Mouse (Mus musculus) gastrocnemius, postnatal 25 days (tissue): ENCODE measurements around the gene Itga6. TPM values are rescaled to one million over a fixed set of nuclear protein-coding genes. Genes with fewer than 3 reads are reported as not detected.
A peak's percentile ranks its signal among the peaks of the same experiment; 100 is the strongest.

Experiments
- DNase-seq: peaks from one replicate; pipeline ENCODE4 v3.0.0; 2022
- total RNA-seq, 2 experiments: library from RNA; stranded (reverse); gene quantifications; 1 replicate in 1 of 2; 2 replicates in 1 of 2; pipeline ENCODE4 v1.2.3; 2021

Itga6 gene
- total RNA-seq, 2 experiments from 2014 or later: 14.7 to 21.9 TPM

DNA sequence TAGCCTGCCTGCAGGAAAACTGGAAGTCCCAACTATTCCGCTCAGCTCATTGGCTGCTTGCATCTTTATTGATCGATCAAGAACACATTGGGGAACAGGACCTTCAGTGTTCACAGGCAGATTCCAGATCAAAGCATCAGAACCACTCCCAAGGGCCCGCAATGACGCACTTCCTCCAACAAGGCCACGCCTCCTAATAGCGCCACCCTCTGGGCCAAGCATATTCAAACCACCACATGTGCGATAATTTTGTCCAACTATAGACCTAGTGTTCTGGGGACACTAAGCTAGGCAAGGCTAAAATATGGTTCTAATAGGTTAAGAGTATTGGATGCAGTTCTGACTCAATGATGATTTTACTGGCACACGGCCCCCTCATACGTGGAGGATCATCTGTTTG is 15.7 kb downstream of the Itga6 start:
- DNase-seq: no peak

DNA sequence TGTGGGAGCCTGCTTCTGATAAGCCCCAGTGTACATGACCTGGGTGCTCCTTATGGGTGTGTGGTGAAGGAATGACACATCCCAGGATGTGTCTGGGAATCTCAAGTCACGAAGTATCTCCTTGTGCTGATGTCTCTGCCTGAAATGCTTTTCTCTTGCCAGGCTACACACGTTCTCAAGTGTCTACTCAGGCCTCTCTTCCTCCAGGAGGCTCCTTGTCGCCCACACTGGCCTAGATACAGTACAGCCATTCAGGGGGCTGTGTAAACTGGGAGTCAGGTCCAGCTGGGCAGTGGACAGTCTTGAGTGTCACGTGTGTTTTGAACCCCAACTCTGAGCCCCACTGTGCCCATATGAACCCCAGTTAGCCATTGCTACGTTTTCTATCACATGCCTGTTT is 19.1 kb downstream of the Itga6 start:
- DNase-seq: no peak

DNA sequence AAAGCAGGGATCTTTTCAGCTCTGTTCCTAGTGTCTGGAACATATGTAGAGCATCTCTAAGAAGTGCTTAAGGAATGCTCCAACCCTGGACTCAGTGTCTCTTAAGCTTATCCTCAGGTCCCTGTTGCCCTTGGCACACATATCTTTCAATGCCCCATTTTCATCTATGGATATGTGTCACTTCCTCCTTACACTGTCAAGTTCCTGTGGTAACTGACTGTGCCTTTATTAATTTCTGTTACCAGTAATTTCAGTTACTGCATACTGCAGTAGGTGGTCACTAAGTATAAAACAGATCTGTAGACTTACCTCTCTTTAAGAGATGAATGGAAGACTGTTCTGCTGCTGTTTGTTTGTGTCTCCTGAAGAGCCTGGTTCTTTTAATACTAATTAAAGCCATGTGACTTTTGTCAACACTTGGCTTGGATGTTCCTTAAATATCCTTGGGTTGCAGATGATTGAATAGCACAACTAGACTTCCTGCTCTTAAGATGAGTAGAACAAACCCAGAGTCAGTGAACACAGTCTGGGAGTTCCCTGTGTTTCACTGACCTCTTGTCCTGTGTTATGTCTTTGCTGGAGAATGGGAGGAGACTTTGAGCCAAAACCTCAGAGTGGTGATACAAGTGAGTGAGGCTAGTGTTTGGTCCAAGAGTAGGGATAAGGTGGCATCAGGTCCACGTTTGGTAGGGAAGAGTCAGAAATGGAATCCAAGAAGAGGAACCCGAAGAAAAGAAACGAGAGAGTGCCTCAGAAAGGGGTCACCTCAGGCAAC is 19.7 kb downstream of the Itga6 start:
- no peak for DNase-seq

DNA sequence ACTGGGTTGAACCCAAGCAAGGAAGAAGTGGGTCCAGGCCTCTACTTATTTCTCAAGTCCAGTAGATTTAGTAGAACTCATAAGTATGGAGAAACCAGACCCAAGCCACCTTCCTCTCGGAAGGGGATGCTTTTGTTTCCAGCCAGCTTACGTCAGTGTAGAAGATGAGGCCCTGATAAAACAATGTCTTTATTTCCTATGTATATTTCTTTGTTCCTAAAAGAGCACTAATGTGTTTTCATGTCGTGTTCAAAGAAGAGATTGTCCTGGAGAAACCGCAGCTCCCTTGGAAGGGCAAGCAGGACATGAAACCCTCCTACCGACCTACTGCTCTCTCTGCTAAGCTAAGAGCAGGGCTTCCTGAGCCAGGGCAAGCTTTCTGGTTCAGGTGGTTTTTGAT is 20.6 kb downstream of the Itga6 start:
- DNase-seq: no peak

DNA sequence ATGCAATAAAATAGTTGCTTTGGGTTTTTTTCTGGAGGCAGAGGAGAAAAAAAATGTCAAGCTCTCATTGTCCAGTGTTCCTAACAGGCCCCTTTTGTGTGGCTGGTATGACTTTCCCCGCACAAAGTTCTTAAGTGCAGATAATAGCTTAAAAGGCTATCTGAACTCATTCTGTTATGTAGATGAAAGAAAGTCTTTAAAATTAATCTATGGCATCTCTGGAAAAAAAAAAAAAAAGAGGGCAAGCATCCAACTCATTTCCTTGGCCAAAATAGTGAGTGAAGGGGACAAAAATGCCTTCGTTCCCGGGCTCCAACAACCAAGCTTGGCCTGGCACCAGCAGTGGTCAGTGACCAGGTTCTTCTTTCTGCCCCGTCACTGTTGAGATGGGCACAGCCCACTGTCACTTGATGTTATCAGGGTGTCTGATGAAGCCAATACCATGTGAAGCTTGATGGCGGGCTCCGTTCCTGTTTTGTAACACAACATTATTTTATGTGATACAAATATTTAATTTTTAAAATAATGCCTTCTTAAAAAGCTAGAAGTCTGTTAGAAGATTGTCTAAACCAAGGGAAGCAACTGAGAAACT is 21.7 kb downstream of the Itga6 start:
- DNase-seq: no peak

DNA sequence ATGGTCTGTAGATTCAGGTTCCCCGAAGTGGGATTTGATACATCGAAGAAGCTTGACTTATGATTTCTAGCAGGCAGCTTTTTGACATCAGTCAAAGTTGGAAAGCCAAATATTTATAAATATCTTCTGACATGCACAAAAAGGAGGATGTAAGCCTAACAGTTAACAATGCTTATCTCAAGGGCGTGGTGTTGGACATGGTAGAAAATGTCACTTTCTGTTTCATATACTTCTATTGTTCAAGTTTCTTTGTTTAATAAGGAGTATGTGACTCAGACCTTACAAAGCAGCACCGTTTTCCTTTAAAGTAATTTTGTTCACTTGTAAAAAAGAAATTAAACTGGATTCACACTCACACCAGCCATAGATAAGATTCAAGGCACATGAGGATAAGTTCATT is 26.3 kb downstream of the Itga6 start:
- DNase-seq: no peak

DNA sequence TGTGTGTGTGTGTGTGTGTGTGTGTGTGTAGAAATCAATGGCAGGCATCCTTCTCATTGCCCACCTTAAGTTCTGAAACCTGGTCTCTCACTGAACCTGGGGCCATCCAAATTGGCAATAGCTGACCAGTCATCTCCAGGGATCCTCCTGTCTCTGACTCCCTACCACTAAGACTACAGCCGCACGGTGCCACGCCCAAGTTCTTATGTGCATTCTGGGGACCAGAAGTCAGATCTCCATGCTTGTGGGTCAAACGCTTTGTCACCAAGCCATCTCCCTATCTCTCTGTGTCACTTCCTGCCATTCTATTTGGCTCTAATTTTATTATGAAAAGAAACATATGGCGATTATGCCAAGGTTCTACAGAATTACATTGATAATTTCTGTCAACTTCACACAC is 28.3 kb downstream of the Itga6 start:
- no peak for DNase-seq

DNA sequence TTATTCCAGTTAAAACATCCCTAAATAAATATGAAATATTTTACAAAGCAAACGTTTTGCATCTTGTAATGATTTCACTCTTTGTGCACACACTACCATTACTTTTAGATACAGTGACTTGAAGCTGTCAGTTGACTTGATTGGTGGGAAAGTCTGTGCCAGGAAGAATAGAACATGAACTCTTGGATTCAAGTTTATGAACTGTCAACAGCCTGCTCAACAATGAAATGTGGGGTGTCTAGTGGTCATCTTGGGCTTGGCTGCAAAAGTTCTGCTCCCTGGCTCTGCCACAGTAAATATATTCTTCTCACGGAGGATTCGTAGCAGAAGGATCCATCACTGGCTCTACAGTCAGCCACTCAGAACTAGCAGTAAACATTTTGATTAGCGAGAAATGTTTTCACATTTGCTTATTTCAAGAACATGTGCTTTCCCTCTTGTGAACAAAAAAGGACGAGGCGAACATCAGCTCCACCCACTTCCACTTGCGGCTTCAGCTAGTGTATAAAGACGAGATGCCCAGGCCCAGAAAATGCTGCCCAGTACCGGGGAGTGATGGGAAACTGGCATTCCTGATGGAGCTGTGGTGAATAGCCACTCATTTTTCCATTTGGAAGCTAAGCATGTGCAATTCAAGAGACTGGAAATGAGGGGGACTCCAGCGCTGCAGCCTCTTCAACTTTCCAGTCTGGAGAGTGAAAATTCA is 29.0 kb downstream of the Itga6 start:
- DNase-seq: no peak

DNA sequence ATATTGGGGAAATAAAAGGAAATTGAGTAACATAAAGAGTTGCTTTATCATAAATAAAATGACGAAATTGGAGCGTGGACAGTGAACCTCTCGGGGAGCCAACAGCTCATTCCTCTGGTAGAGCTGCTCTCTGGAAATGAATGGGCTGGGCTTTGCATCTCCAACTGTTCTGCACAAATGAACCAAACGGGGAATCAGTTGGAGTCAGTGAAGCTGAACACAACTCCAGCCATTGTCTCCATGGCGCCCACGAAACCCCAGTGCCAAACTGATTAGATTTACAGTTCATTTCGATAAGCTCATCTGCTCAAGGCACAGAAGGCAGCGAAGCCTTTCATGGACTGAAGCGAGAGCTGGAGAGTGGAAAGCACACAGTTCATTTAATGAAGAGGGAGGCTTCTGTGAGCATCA is 29.8 kb downstream of the Itga6 start:
- DNase-seq: no peak

DNA sequence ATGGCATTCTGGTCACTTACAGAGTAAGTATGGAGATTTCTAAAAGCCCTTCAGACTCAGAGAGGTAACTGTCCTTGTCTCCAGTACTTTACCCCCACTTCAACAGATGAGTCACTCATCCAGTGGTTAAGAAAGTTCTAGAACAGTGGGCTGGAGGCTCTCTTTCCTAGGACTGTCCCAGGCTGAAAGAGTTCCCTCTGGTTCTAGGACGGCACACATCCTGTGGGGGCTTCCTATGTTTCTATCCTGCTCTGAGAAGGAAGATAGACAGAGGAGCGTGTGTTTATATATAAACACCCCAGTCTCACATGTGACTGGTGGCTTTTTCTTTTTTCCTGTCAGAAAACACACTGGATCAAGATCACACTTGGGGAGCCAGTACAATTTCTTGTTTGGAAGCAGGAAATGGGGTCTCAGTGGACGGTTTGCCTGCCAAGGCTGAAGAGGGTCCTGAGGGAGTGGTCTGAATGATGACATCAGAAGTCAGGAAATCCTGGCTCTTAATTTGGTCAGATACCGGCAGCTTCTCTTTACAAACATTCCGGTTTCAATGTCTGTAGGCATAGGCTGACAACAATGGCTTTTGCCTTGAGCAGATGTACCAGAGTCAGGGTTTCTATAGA is 34.0 kb downstream of the Itga6 start:
- DNase-seq: no peak

DNA sequence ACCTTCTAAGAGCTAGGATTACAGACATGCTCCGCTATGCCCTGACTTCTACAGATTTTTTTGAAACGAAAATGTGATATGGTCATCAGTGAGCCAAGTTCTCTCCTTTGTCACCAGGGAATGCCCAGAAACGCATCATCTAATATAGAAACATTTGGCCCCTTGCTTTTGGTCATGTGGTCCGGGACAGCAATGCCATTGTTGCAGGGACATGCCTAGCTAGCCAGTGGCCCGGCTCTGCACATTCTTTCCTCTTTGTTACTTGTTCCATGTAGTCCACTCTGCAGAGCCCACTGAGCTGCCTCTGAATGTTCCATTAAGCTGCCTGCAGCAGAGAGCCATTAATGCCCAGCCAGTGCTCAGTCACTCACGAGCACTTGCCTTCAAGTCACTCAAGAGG is 34.6 kb downstream of the Itga6 start:
- DNase-seq: no peak

DNA sequence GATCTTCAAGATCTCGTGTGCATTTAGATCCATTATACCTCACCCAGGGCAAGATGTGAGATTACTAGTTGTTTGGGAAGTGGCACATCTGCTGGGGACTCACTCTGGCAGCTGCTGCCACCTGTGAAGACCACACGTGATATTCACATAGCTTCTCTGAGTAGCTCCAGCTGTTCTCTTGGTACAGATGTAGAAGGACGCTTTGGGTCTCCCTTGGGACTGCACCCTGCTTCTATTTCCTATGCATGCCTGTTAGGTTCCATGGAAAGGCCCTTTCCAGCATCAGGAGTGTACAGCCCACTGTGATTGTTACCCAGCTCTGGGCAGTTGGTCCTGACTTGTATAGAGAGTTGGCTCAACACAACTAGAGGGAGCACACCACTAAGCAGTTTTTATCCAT is 39.8 kb downstream of the Itga6 start:
- DNase-seq: no peak

DNA sequence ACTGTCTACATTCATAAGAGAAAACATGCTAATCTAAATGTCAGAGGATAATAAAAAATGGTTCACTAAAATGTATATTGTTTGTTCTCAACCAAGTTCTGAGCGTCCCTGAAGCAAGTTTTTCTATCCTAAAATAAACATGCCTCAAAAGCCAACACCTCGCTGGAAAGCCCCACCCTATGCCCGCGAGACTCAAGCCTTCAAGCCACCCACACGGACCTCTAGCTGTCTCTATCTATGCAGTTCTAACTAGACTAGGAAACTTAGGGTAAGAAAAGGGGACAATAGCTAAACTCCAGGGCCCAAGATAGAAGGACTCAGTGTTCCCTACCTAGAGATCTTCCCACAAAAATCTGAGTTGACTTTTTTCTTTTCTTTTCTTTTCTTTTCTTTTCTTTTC is 40.6 kb downstream of the Itga6 start:
- no peak for DNase-seq

DNA sequence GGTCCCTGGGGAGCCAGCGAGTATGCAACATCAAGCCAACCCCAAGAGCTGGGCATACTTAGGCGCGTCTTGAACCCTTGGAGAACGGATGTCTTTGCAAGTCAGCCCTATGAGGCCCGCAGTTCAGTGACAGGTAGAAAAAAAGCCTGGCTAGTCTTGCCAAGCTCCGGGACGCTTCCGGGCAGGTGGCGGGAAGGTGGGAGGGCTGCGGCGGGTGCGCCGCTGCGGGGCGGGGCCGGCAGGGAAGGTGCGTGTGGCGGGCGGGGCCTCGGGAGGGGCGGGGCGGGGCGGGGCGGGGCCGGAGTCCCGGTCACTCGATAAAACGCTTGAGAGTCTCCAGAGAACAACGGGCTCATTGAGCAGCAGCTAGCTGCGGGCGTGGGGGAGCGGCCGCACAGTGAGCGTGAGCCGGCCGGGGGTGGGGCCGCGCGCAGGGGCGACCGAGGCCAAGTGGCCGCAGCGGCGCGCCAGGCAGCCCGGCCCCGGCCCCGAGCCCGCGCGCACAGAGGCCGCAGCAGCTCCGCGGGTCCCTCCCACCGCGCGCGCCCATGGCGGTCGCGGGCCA is 41.3 kb downstream of the Itga6 start:
- peak; percentile 58 for DNase-seq

DNA sequence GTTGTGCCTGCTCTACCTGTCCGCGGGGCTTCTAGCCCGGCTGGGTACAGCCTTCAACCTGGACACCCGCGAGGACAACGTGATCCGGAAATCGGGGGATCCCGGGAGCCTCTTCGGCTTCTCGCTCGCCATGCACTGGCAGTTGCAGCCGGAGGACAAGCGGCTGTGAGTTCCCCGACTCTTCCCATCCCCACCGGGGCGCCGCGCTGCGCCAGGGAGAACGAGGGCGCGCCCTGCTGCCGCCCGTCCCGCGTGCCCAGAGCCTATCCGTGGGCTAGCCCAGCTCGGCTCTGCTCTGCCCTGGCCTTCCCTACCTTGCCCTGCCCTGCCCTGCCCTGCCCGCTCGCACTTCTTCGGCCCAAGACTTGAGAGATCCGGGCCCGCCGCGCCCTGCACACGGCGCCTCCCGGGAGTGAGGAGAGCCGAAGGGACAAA is 41.8 kb downstream of the Itga6 start:
- peak; percentile 33 for DNase-seq

DNA sequence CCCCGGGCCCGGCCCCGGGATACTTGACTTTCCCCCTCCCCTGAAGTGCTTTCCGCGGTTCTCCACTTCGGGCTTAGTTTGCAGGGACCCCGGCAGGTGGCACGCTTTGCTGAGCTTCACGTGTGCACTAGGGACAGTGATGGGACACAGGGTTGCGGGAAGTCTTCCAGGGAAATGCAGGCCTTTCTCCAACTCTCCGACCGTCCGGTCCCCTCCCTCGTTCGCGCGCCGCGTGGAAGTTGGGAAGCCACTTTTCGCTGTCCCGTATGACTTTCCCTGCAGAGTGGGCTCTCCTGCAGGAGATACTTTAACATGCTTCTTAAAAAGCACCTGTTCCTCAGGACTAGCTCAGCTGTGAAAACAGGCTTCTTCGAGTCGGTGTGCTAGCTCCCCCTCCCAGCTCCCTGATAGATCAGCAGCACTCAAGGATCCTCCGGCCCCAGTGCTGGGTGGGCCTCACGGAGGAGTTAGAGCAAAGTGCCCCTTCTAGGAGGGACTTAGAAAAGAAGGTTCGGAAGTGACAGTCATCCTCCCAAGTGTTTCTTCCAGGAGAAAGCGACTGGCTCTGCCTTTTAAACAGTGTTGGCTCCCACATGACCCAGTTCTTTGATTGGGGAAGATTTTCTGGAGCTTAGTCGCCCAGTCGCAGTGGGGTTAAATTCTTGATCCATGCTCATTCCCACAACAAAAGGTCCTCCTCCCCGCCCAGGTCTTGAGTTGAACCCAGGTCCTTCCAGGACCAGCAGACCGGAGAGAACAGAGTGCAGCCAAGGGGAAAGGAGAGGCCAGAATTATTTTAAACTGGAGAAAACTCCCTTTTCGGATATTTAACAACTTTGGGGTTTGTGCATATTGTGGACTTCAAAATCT is 42.4 kb downstream of the Itga6 start:
- no peak for DNase-seq

DNA sequence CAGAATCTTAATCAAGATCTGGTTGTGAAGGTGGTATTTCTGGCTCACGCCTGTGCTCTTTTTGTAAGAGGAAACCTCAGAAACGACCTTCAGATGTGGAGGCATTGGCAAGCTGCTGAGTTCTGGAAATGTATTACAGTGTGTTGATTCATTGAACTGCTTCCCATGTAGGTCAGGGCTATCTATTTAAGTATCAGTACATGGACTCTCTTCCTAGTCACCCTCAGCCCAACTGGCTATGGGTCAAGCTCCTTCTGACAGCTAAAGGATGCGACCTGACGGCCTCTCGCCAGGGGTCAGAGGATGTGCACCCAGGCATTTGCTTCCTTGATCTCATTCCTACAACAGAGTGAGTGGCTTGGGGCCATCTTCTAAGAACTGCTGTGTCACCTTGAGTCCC is 45.3 kb downstream of the Itga6 start:
- DNase-seq: no peak

DNA sequence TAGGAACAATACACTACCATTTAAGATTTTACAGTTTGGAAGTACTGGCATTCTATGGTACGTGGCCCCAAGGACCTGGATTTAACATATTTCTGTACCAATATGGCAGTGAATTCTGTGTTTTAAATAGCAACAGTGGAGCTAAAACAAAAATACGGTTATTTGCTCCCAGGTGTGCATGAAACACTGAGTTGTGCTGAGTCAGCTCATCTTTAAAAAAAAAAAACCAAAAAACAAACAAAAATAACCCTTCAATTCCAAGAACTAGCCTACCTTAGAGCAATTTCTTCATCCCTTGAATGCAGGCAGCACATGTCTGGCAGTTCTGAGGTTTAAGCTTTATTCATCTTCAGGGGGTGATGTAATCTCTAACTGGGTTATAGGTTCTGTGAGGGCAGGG is 45.8 kb downstream of the Itga6 start:
- no peak for DNase-seq

DNA sequence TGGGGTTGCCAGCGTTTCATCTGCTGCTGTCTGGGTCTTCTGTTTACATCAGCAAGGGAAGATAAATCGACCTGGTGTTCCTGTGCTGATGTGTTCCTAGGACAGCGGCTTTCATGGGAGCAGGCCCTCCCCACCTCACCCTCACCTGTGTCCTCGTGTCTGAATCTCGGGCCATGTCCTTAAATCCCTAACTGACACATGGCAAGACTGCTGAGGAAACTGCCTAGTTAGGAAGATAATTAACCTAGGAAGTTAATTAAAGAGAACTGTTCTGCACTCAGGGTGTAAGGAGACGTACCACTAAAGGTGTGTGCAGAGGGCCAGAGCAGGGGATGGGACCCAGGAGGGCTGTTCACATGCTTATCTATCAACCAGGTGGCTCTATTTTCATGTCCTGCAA is 48.7 kb downstream of the Itga6 start:
- no peak for DNase-seq

DNA sequence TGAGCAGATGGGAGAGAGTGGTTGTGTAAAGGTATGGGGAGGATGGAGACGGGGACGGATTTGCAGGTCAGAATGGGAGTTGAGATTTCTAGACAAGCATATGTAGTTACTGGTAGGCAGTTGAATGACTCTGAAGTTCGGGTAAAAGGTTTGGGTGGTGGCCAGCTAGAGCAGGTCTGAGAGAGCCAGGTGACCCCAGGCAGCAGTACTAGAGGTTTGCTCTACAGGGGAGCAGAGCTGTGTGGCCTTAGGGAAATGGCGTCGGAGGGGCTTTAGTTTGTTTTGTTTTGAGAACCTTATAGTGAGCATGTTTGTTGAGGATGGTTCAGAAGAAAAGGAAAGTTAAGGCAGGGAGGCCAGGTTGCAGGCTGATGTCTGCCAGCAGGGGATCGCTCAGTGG is 51.4 kb downstream of the Itga6 start:
- DNase-seq: no peak

DNA sequence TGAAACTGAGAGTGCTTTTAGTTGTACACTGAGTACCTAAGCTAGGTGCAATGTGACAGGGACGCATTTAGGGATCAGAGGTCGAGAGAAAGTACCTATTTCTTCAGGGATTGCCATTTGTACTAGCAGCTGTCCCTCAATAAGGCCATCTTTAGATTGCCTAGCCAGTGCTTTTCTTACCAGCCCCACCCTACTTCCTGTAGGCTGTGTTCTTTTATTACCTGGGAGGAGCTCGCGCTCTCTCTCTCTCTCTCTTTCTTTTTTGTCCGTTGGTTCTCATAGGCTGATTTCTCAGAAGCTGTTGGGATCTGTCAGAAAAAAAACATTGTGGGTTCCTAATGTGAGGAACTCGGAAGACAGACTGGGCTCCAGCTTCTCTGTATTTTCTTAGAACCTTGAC is 55.4 kb downstream of the Itga6 start:
- DNase-seq: no peak

DNA sequence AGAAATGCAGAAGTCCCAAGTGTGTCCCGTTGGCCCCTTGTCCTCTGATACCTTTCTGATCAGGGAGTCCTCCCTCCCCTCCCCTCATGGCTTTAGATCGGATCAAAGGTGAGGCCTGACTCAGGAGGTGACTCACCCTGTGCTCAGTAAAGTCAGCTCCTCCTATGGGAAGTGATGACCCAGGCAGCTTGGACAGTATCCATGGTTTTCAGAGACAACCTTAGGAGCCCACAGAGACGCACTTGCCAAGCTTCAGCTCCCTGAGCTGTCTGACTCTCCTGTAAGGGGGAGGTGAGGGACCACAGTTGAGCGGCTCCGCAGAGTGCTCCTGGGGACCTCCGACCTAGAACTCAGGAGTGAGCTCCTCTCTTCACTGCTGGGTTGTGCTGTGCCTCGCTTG is 56.3 kb downstream of the Itga6 start:
- no peak for DNase-seq
